Mouse (Mus musculus) forebrain, postnatal 0 days (tissue): ENCODE data around the gene Cog6. TPM values are rescaled to one million over a fixed set of nuclear protein-coding genes. Genes with fewer than 3 reads are reported as not detected.
A peak's percentile ranks its signal among the peaks of the same experiment; 100 is the strongest.

Experiments used
- ATAC-seq: fragments of 200-750 bp; cut with Nextera tagmentation; 2 replicates; pipeline ENCODE4 v1.8.0; 2017; ENCODE audit warnings: mild to moderate bottlenecking, moderate library complexity
- DNase-seq: peaks from one replicate; pipeline ENCODE4 v3.0.0-alpha.2; 2015
- H3K27ac ChIP-seq: fragments of 300-500 bp; sonication (generic); 2 replicates; pipeline ENCODE4 v1.5.1; 2014; ENCODE audit warnings: low read depth, mild to moderate bottlenecking, antibody characterized with exemption, low read length, moderate library complexity, mixed read lengths
- H3K27me3 ChIP-seq: fragments of 300-500 bp; sonication (generic); 2 replicates; pipeline ENCODE4 v1.6.1; 2014; ENCODE audit warnings: mild to moderate bottlenecking, low read length, mixed read lengths; ENCODE audit not compliant: insufficient read depth
- H3K36me3 ChIP-seq: fragments of 300-500 bp; sonication (generic); 2 replicates; pipeline ENCODE4 v1.6.1; 2014; ENCODE audit warnings: mild to moderate bottlenecking, moderate library complexity; ENCODE audit not compliant: insufficient read depth
- H3K4me1 ChIP-seq: fragments of 300-500 bp; sonication (generic); 2 replicates; pipeline ENCODE4 v1.6.1; 2014; ENCODE audit warnings: antibody characterized with exemption; ENCODE audit not compliant: insufficient read depth
- H3K4me2 ChIP-seq: fragments of 300-500 bp; sonication (generic); 2 replicates; pipeline ENCODE4 v1.6.1; 2014; ENCODE audit warnings: low read depth, mild to moderate bottlenecking, moderate library complexity
- H3K4me3 ChIP-seq: fragments of 300-500 bp; sonication (generic); 2 replicates; pipeline ENCODE4 v1.5.1; 2014; ENCODE audit warnings: low read depth, low read length, mixed read lengths
- H3K9ac ChIP-seq: fragments of 300-500 bp; sonication (generic); 2 replicates; pipeline ENCODE4 v1.6.1; 2014; ENCODE audit warnings: mild to moderate bottlenecking
- H3K9me3 ChIP-seq: fragments of 300-500 bp; sonication (generic); 2 replicates; pipeline ENCODE4 v1.6.1; 2016; ENCODE audit warnings: low read length
- CTCF ChIP-seq: sonication (generic); IDR thresholded peaks from 2 replicates; pipeline ENCODE4 v1.5.1; 2016; ENCODE audit warnings: antibody characterized with exemption, control low read depth, low read depth
- WGBS: fragments of 180-500 bp; shearing (Covaris S2); extraction: QIAGEN DNeasy Blood & Tissue Kit; methylation state at CpG from one replicate; pipeline ENCODE4 v1.1.7; 2014; 5-methylcytosine and 5-hydroxymethylcytosine counted together
- polyA plus RNA-seq: library from polyadenylated mRNA; unstranded; fragments of >200 nt; fragmentation: Nextera tagmentation; extraction: Ambion mirVana; gene quantifications from 2 replicates; pipeline ENCODE4 v1.2.1, GENCODE M21; 2015
- total RNA-seq: library from RNA; depleted of rRNA; stranded (reverse); fragments of >200 nt; gene quantifications from 2 replicates; pipeline ENCODE4 v1.2.3, GENCODE M21; 2014

Gene Cog6
- total and polyA plus RNA-seq, 2 experiments from 2014 or later = 31.3 to 42.8 TPM

GRCm38 (mm10) chr3:53052385-53052784, 35.3 kb upstream of the Cog6 start:
- Histone ChIP-seq H3K9me3 (no peaks in the 10 kb centered on the region), H3K27me3 (no peaks in the 10 kb centered on the region), H3K9ac (no peak overlapping the region), H3K36me3 (no peaks in the 10 kb centered on the region), H3K4me3 (no peak overlapping the region), H3K4me1 (no peaks in the 10 kb centered on the region), H3K4me2 (no peak overlapping the region), H3K27ac (no peak overlapping the region)
- DNase-seq (no peak), ATAC-seq (no peak)
- no peak for TF ChIP-seq CTCF
- 53% methylated on average over 8 of the region's 8 CpGs for WGBS

- DNase-seq (no peak), ATAC-seq (no peak)
- H3K36me3 ChIP-seq = no peaks in the 10 kb centered on the region
- no peaks in the 10 kb centered on the region for H3K9me3 ChIP-seq
- TF ChIP-seq CTCF = no peak
- H3K9ac ChIP-seq = no peak overlapping the region
- no peaks in the 10 kb centered on the region for H3K27me3 ChIP-seq
- H3K4me1 ChIP-seq = peaks cover 7% of the 10 kb centered on the region; the same call in 1 of the 2 replicates
- H3K4me3 ChIP-seq = peak overlapping the region; percentile 6; the same call in 1 of the 2 replicates
- H3K4me2 ChIP-seq = peak overlapping the region; percentile 13; the same call in 1 of the 2 replicates
- 69% methylated on average over 6 of the region's 6 CpGs for WGBS
- no peak overlapping the region for H3K27ac ChIP-seq
Observed at GRCm38 (mm10) chr3:53046371-53046770, 29.3 kb upstream of the Cog6 start.

GRCm38 (mm10) chr3:53045697-53046096, 28.7 kb upstream of the Cog6 start:
- DNase-seq = no peak
- Histone ChIP-seq H3K27ac (no peak overlapping the region), H3K4me2 (peak overlapping the region; percentile 6; the same call in 1 of the 2 replicates), H3K4me1 (peaks cover 7% of the 10 kb centered on the region; the same call in 1 of the 2 replicates), H3K27me3 (no peaks in the 10 kb centered on the region), H3K9ac (no peak overlapping the region), H3K9me3 (no peaks in the 10 kb centered on the region), H3K4me3 (no peak overlapping the region), H3K36me3 (no peaks in the 10 kb centered on the region)
- no peak for TF ChIP-seq CTCF
- no peak for ATAC-seq
- 83% methylated on average over 4 of the region's 4 CpGs for WGBS

GRCm38 (mm10) chr3:53044682-53045299, 27.8 kb upstream of the Cog6 start:
- 50% methylated on average over 11 of the region's 11 CpGs for WGBS
- no peak for TF ChIP-seq CTCF
- Histone ChIP-seq H3K27ac (no peak overlapping the region), H3K4me3 (peak overlapping the region; percentile 24), H3K36me3 (no peaks in the 10 kb centered on the region), H3K4me1 (peaks cover 7% of the 10 kb centered on the region; the same call in 1 of the 2 replicates), H3K9ac (0 out of 2 replicates have a peak overlapping the region, but pooled peaks have one; percentile 14), H3K9me3 (no peaks in the 10 kb centered on the region), H3K27me3 (no peaks in the 10 kb centered on the region), H3K4me2 (peak overlapping the region; percentile 85)
- no peak for DNase-seq
- no peak for ATAC-seq

- WGBS = 70% methylated on average over 7 of the region's 7 CpGs
- H3K9me3 ChIP-seq = no peaks in the 10 kb centered on the region
- no peaks in the 10 kb centered on the region for H3K27me3 ChIP-seq
- H3K27ac ChIP-seq = no peak overlapping the region
- ATAC-seq (no peak), DNase-seq (no peak)
- no peak overlapping the region for H3K9ac ChIP-seq
- peak overlapping the region; percentile 85 for H3K4me2 ChIP-seq
- peaks cover 7% of the 10 kb centered on the region; the same call in 1 of the 2 replicates for H3K4me1 ChIP-seq
- H3K36me3 ChIP-seq = no peaks in the 10 kb centered on the region
- H3K4me3 ChIP-seq = peak overlapping the region; percentile 24
- TF ChIP-seq CTCF = no peak
Observed at GRCm38 (mm10) chr3:53044238-53044637, 27.2 kb upstream of the Cog6 start.

- H3K4me3 ChIP-seq = peak overlapping the region; percentile 14; the same call in 1 of the 2 replicates
- no peak for ATAC-seq
Observed at GRCm38 (mm10) chr3:53043206-53043780, 26.3 kb upstream of the Cog6 start.

GRCm38 (mm10) chr3:53042240-53042567, 25.2 kb upstream of the Cog6 start:
- no peak for DNase-seq
- H3K27ac ChIP-seq = 0 out of 2 replicates have a peak overlapping the region, but pooled peaks have one; percentile 46

More at GRCm38 (mm10) chr3:53043206-53043780, 26.3 kb upstream of the Cog6 start:
- no peak for DNase-seq
- no peak for TF ChIP-seq CTCF
- Histone ChIP-seq H3K4me2 (peak overlapping the region; percentile 85), H3K4me1 (peaks cover 7% of the 10 kb centered on the region; the same call in 1 of the 2 replicates), H3K9me3 (no peaks in the 10 kb centered on the region), H3K27me3 (no peaks in the 10 kb centered on the region), H3K27ac (no peak overlapping the region), H3K9ac (no peak overlapping the region), H3K36me3 (no peaks in the 10 kb centered on the region)
- 97% methylated on average over 13 of the region's 13 CpGs for WGBS

More at GRCm38 (mm10) chr3:53042240-53042567, 25.2 kb upstream of the Cog6 start:
- 23% methylated on average over 9 of the region's 9 CpGs for WGBS
- Histone ChIP-seq H3K4me3 (peak overlapping the region; percentile 70), H3K36me3 (no peaks in the 10 kb centered on the region), H3K4me2 (peak overlapping the region; percentile 85), H3K9me3 (no peaks in the 10 kb centered on the region), H3K9ac (peak overlapping the region; percentile 65), H3K27me3 (no peaks in the 10 kb centered on the region), H3K4me1 (peaks cover 7% of the 10 kb centered on the region; the same call in 1 of the 2 replicates)
- no peak for TF ChIP-seq CTCF
- no peak for ATAC-seq
